Mouse (Mus musculus) stomach, postnatal 0 days (tissue): ENCODE data around the gene Rap2b. TPM values are rescaled to one million over a fixed set of nuclear protein-coding genes. Genes with fewer than 3 reads are reported as not detected.
A peak's percentile ranks its signal among the peaks of the same experiment; 100 is the strongest.

Source experiments
- ATAC-seq: fragments of 200-750 bp; cut with Nextera tagmentation; 2 replicates; pipeline ENCODE4 v1.8.0; 2017; ENCODE audit not compliant: low FRiP score, low TSS enrichment
- DNase-seq: peaks from one replicate; pipeline ENCODE4 v3.0.0-alpha.2; 2016; ENCODE audit warnings: low spot score
- H3K27ac ChIP-seq: fragments of 300-500 bp; sonication (generic); replicated peaks from 2 replicates; pipeline ENCODE4 v1.5.1; 2014; ENCODE audit warnings: mild to moderate bottlenecking, control low read depth
- H3K27me3 ChIP-seq: fragments of 300-500 bp; sonication (generic); 2 replicates; pipeline ENCODE4 v1.6.1; 2014; ENCODE audit warnings: low read length; ENCODE audit not compliant: control insufficient read depth, insufficient read depth
- H3K36me3 ChIP-seq: fragments of 300-500 bp; sonication (generic); 2 replicates; pipeline ENCODE4 v1.6.1; 2014; ENCODE audit warnings: low read length, mixed read lengths; ENCODE audit not compliant: control insufficient read depth, insufficient read depth
- H3K4me1 ChIP-seq: fragments of 300-500 bp; sonication (generic); replicated peaks from 2 replicates; pipeline ENCODE4 v1.6.1; 2014; ENCODE audit warnings: antibody characterized with exemption; ENCODE audit not compliant: control insufficient read depth, insufficient read depth
- H3K4me2 ChIP-seq: fragments of 300-500 bp; sonication (generic); replicated peaks from 2 replicates; pipeline ENCODE4 v1.6.1; 2014; ENCODE audit warnings: low read depth, mild to moderate bottlenecking, control low read depth, moderate library complexity
- H3K4me3 ChIP-seq: fragments of 300-500 bp; sonication (generic); 2 replicates; pipeline ENCODE4 v1.5.1; 2014; ENCODE audit warnings: low read depth, low read length, control low read depth
- H3K9ac ChIP-seq: fragments of 300-500 bp; sonication (generic); 2 replicates; pipeline ENCODE4 v1.6.1; 2014; ENCODE audit warnings: mild to moderate bottlenecking, low read length, control low read depth, mixed read lengths
- H3K9me3 ChIP-seq: fragments of 300-500 bp; sonication (generic); 2 replicates; pipeline ENCODE4 v1.6.1; 2016; ENCODE audit warnings: low read length; ENCODE audit not compliant: control insufficient read depth
- CTCF ChIP-seq: IDR thresholded peaks from 2 replicates; pipeline ENCODE4 v1.5.1; 2016; ENCODE audit warnings: antibody characterized with exemption, low read depth, mild to moderate bottlenecking, moderate library complexity
- EP300 ChIP-seq: optimal IDR thresholded peaks from 2 replicates; pipeline ENCODE3; 2016; ENCODE audit warnings: antibody characterized with exemption
- WGBS: fragments of 180-500 bp; shearing (Covaris S2); extraction: QIAGEN DNeasy Blood & Tissue Kit; methylation state at CpG from one replicate; pipeline ENCODE4 v1.1.7; 2014; 5-methylcytosine and 5-hydroxymethylcytosine counted together
- polyA plus RNA-seq: library from polyadenylated mRNA; unstranded; fragments of >200 nt; fragmentation: Nextera tagmentation; extraction: Ambion mirVana; gene quantifications from 2 replicates; pipeline ENCODE4 v1.2.1, GENCODE M21; 2015

The Rap2b gene
- polyA plus RNA-seq, 1 experiment from 2014 or later: 7.1 TPM

- Histone ChIP-seq H3K27me3 (no peaks in the 10 kb centered on the region), H3K4me3 (no peak overlapping the region), H3K9me3 (no peaks in the 10 kb centered on the region), H3K36me3 (no peaks in the 10 kb centered on the region), H3K9ac (no peak overlapping the region), H3K4me2 (no peak overlapping the region), H3K27ac (0 out of 2 replicates have a peak overlapping the region, but pooled peaks have one; percentile 40), H3K4me1 (no peaks in the 10 kb centered on the region)
- WGBS: 60% methylated on average over 5 of the region's 5 CpGs
- ATAC-seq (peak; percentile 79), DNase-seq (peak; percentile 41)
- TF ChIP-seq CTCF: no peak
Observed at GRCm38 (mm10) chr3:61340321-61340720, 21.1 kb upstream of the Rap2b start.

- Histone ChIP-seq H3K4me3 (no peak overlapping the region), H3K27ac (no peak overlapping the region), H3K27me3 (no peaks in the 10 kb centered on the region), H3K9ac (no peak overlapping the region), H3K9me3 (no peaks in the 10 kb centered on the region), H3K36me3 (no peaks in the 10 kb centered on the region), H3K4me2 (no peak overlapping the region), H3K4me1 (no peaks in the 10 kb centered on the region)
- TF ChIP-seq EP300: no peak
- no peak for TF ChIP-seq CTCF
- ATAC-seq (peak; percentile 89), DNase-seq (peak; percentile 26)
- 66% methylated on average over 7 of the region's 7 CpGs for WGBS
Observed at GRCm38 (mm10) chr3:61344031-61344430, 17.4 kb upstream of the Rap2b start.

GRCm38 (mm10) chr3:61345636-61346035 is 15.8 kb upstream of the Rap2b start:
- DNase-seq: no peak
- Histone ChIP-seq H3K4me1 (no peaks in the 10 kb centered on the region), H3K9me3 (no peaks in the 10 kb centered on the region), H3K27me3 (no peaks in the 10 kb centered on the region), H3K36me3 (no peaks in the 10 kb centered on the region), H3K27ac (no peak overlapping the region), H3K4me2 (no peak overlapping the region), H3K9ac (no peak overlapping the region), H3K4me3 (no peak overlapping the region)
- 19% methylated on average over 1 of the region's 1 CpGs for WGBS
- ATAC-seq: peak; percentile 36; the same call in 1 of the 2 replicates
- TF ChIP-seq CTCF: no peak
- TF ChIP-seq EP300: no peak

GRCm38 (mm10) chr3:61348036-61348614 is 13.3 kb upstream of the Rap2b start:
- H3K4me2 ChIP-seq: no peak overlapping the region
- no peaks in the 10 kb centered on the region for H3K36me3 ChIP-seq
- H3K27ac ChIP-seq: no peak overlapping the region
- H3K4me1 ChIP-seq: no peaks in the 10 kb centered on the region
- DNase-seq (no peak), ATAC-seq (no peak)
- 64% methylated on average over 4 of the region's 4 CpGs for WGBS
- no peak for TF ChIP-seq CTCF
- TF ChIP-seq EP300: no peak
- H3K9ac ChIP-seq: no peak overlapping the region
- H3K27me3 ChIP-seq: no peaks in the 10 kb centered on the region
- no peaks in the 10 kb centered on the region for H3K9me3 ChIP-seq
- no peak overlapping the region for H3K4me3 ChIP-seq

- DNase-seq (no peak), ATAC-seq (no peak)
- Histone ChIP-seq H3K27me3 (no peaks in the 10 kb centered on the region), H3K36me3 (no peaks in the 10 kb centered on the region), H3K9ac (no peak overlapping the region), H3K27ac (no peak overlapping the region), H3K4me1 (no peaks in the 10 kb centered on the region), H3K9me3 (no peaks in the 10 kb centered on the region), H3K4me3 (no peak overlapping the region), H3K4me2 (no peak overlapping the region)
- TF ChIP-seq CTCF (no peak), EP300 (no peak)
- WGBS: 41% methylated on average over 1 of the region's 1 CpGs
Observed at GRCm38 (mm10) chr3:61349433-61349832, 12.0 kb upstream of the Rap2b start.

GRCm38 (mm10) chr3:61355464-61355863 is 6.0 kb upstream of the Rap2b start:
- Histone ChIP-seq H3K4me2 (no peak overlapping the region), H3K9me3 (no peaks in the 10 kb centered on the region), H3K9ac (no peak overlapping the region), H3K36me3 (no peaks in the 10 kb centered on the region), H3K4me1 (no peaks in the 10 kb centered on the region), H3K4me3 (no peak overlapping the region), H3K27ac (no peak overlapping the region), H3K27me3 (no peaks in the 10 kb centered on the region)
- 49% methylated on average over 1 of the region's 1 CpGs for WGBS
- TF ChIP-seq EP300 (no peak), CTCF (no peak)
- DNase-seq: no peak
- no peak for ATAC-seq
